ENCODE assay signal across 13 mouse cellular contexts in the genomic region with DNA sequence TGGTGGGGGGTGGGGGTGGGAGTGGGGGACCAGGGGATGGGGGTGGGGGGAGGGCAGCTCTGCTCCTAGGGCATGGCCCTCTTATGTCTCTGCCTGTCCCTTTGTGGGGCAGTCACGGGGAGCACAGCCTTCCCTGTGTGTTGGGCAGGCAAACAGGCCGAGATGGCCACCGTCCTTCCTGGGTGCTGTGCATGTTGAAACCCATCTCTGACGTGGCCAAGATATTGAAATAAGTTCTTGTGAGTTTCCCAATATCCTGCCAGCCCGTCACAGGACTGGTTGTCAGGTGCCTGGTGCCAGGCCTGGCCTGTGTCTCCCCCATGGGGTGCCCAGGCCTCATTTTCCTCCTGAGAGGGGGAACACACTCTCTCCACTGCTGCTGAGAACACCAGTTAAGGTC. TPM values are rescaled to one million over a fixed set of nuclear protein-coding genes. Genes with fewer than 3 reads are reported as not detected.
DNase-seq lines count a peak whose midpoint lies in the region; ATAC-seq and TF ChIP-seq lines count a peak whose summit lies in the region.
"Had no signal": no experiment of that assay in that cellular context is flagged by ENCODE, and none has a peak within 500 bp of the region (broad histone marks: within the 10 kb centered on the region; RNA-seq: fewer than 3 reads in every experiment).

No protein-coding gene starts in this region.

- 20% methylated on average over 5 of the region's 5 CpGs for WGBS in liver, adult 2 months
- WGBS in hindbrain, embryonic 16.5 days: 81% methylated on average over 5 of the region's 5 CpGs
- WGBS in midbrain, postnatal 0 days: 94% methylated on average over 5 of the region's 5 CpGs

- no peak overlapping the region for H3K4me2 ChIP-seq in hindbrain, embryonic 16.5 days (ENCODE audit: low read length)
- H3K4me2 ChIP-seq in midbrain, postnatal 0 days (ENCODE audit: low read depth, low read length, poor library complexity, severe bottlenecking): no peak overlapping the region

- peak overlapping the region; percentile 14 for H3K27ac ChIP-seq in liver, adult 2 months (replicated peaks; ENCODE audit: insufficient read depth, low read depth, low read length)
- H3K27ac ChIP-seq in hindbrain, embryonic 16.5 days (ENCODE audit: low read depth, low read length): no peak overlapping the region
- H3K27ac ChIP-seq in midbrain, postnatal 0 days (ENCODE audit: low read depth, low read length): no peak overlapping the region
- H3K27ac ChIP-seq: layer of hippocampus, adult 2 months had no signal

- no peaks in the 10 kb centered on the region for H3K27me3 ChIP-seq in liver, adult 2 months (ENCODE audit: control insufficient read depth, insufficient read depth, low read length)
- no peaks in the 10 kb centered on the region for H3K27me3 ChIP-seq in hindbrain, embryonic 16.5 days (replicated peaks; ENCODE audit: control insufficient read depth, insufficient read depth, low read length)
- H3K27me3 ChIP-seq in midbrain, postnatal 0 days (ENCODE audit: insufficient read depth, low read length): no peaks in the 10 kb centered on the region

- H3K4me3 ChIP-seq in liver, adult 2 months (ENCODE audit: insufficient read depth, low read depth, low read length): no peak overlapping the region
- no peak overlapping the region for H3K4me3 ChIP-seq in hindbrain, embryonic 16.5 days (ENCODE audit: low read length)
- no peak overlapping the region for H3K4me3 ChIP-seq in midbrain, postnatal 0 days (ENCODE audit: low read depth, low read length)
- H3K4me3 ChIP-seq: layer of hippocampus, adult 2 months; myocyte had no signal

- ATAC-seq in hindbrain, embryonic 16.5 days: no peak
- no peak for ATAC-seq in midbrain, postnatal 0 days (ENCODE audit: low FRiP score)
- ATAC-seq: forebrain, postnatal 0 days had no signal

- no peak for TF ChIP-seq POLR2A in liver, adult 2 months (IDR thresholded peaks at IDR 0.05; ENCODE audit: extremely low read depth, insufficient read depth, low read length)

- peaks cover 98% of the 10 kb centered on the region for H3K79me2 ChIP-seq in liver, adult 2 months (ENCODE audit: control insufficient read depth, insufficient read depth, low read length)

- DNase-seq in liver, adult 2 months (ENCODE audit: extremely low read depth, low read depth, low spot score): peak; percentile 68
- no peak for DNase-seq in liver
- DNase-seq in adrenal gland, postnatal 36 days: peak; percentile 57 to 71
- DNase-seq in lung, adult 18-20 months: peak; percentile 80 to 86
- DNase-seq in monocyte, adult 2 months (ENCODE audit: low read depth in 1 of 2, low spot score in 2 of 2): peak; percentile 68 to 82
- DNase-seq in midbrain, postnatal 0 days (ENCODE audit: low spot score): no peak
- DNase-seq: cerebellum, postnatal 36 days; forebrain, postnatal 0 days; heart, postnatal 36 days; kidney, adult 11 months had no signal

- H3K4me1 ChIP-seq in liver, adult 2 months (ENCODE audit: control insufficient read depth, insufficient read depth, low read length): peaks cover 92% of the 10 kb centered on the region
- H3K4me1 ChIP-seq in hindbrain, embryonic 16.5 days (ENCODE audit: control insufficient read depth, insufficient read depth, low read depth, low read length): peaks cover 20% of the 10 kb centered on the region
- H3K4me1 ChIP-seq in midbrain, postnatal 0 days (ENCODE audit: insufficient read depth, low read length): no peaks in the 10 kb centered on the region

- H3K9me3 ChIP-seq in hindbrain, embryonic 16.5 days (ENCODE audit: control insufficient read depth, low read length): no peaks in the 10 kb centered on the region
- H3K9me3 ChIP-seq in midbrain, postnatal 0 days (ENCODE audit: low read length): no peaks in the 10 kb centered on the region

- no peak for TF ChIP-seq CTCF in liver, adult 2 months (IDR thresholded peaks at IDR 0.05; ENCODE audit: low read depth, low read length)
- no peak for TF ChIP-seq CTCF in midbrain, postnatal 0 days (IDR thresholded peaks at IDR 0.05)

- peak overlapping the region; percentile 7; the same call in 1 of the 2 replicates for H3K9ac ChIP-seq in liver, adult 2 months (ENCODE audit: low read depth, low read length)
- no peak overlapping the region for H3K9ac ChIP-seq in hindbrain, embryonic 16.5 days (ENCODE audit: low read depth, low read length)
- H3K9ac ChIP-seq in midbrain, postnatal 0 days (replicated peaks; ENCODE audit: low read length, poor library complexity, severe bottlenecking): no peak overlapping the region
- H3K9ac ChIP-seq: forebrain, postnatal 0 days had no signal

- 0 out of 2 replicates have a peak, but pooled peaks cover 1% of the 10 kb centered on the region for H3K36me3 ChIP-seq in liver, adult 2 months (ENCODE audit: control insufficient read depth, insufficient read depth, low read length)
- no peaks in the 10 kb centered on the region for H3K36me3 ChIP-seq in hindbrain, embryonic 16.5 days (ENCODE audit: control insufficient read depth, insufficient read depth, low read length)
- no peaks in the 10 kb centered on the region for H3K36me3 ChIP-seq in midbrain, postnatal 0 days (ENCODE audit: insufficient read depth, low read length)

RNA-seq across cellular contexts. Expression of gene Rxra, which starts 37.9 kb away (rescaled TPM):
- total RNA-seq in liver, adult 2 months (2014; rRNA removed): 108 and 124 TPM in 2 replicates
- 303 and 313 TPM in 2 replicates for polyA plus RNA-seq in liver, adult 2 months (2012; rRNA removed)
- 10 to 100 TPM; 49.2 to 51.4 TPM for total RNA-seq in adrenal gland, postnatal 36 days (2021)
- polyA plus RNA-seq in hindbrain, embryonic 16.5 days (2015; fragmentation: Nextera tagmentation; extraction: Ambion mirVana): 3.4 and 4.0 TPM in 2 replicates
- 18.5 and 20.2 TPM in 2 replicates for total RNA-seq in midbrain, postnatal 0 days (2014; rRNA removed)
- polyA plus RNA-seq in midbrain, postnatal 0 days (2015; fragmentation: Nextera tagmentation; extraction: Ambion mirVana): 2.2 and 2.3 TPM in 2 replicates

Comparison
In these comparisons a context has a peak if more than half of its experiments do, and no peak if none do; other contexts are left out.
1. DNase-seq: peak in liver, adult 2 months (single experiment), adrenal gland, postnatal 36 days (2 of 2), lung, adult 18-20 months (2 of 2) and monocyte, adult 2 months (2 of 2); none in liver (single experiment) and midbrain, postnatal 0 days (single experiment).